In the genomic region with DNA sequence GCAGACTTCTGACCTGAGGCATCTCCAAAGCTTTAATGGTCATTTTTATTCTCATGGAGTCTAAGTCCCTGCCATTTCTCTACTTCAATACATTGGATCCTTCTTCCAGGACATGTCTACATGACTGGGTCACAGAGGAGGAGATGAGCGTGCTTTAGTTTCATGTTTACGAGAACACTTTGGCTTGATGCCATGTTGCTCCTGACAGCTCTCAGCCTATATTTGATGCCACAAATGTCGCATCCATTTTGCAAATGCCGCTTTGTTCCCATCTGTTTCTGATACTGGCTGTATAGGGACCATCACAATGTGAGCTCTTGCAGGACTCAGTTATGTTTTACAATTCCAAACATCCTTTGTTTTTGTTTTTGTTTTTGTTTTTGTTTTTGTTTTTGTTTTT, we compare ENCODE assay signal across 23 mouse cellular contexts.
"Had no signal": no experiment of that assay in that cellular context is flagged by ENCODE, and none has a peak within 500 bp of the region (broad histone marks: within the 10 kb centered on the region; RNA-seq: fewer than 3 reads in every experiment).

No protein-coding gene starts in this region.

- H3K4me3 ChIP-seq: layer of hippocampus, adult 2 months; limb, embryonic 10.5 days; limb, embryonic 13.5 days; liver, embryonic 12.5 days; liver, embryonic 15.5 days; midbrain, embryonic 12.5 days; neural tube, embryonic 12.5 days; neural tube, embryonic 15.5 days had no signal

- DNase-seq: kidney, adult 2 months; kidney, postnatal 25 days; layer of hippocampus, adult 9-11 months; liver; lung, adult 18-20 months; lung, postnatal 4 days; right cerebral cortex, adult 18-20 months; right cerebral cortex, postnatal 14 days; right cerebral cortex, postnatal 4 days; thymus, adult 2 months; thymus, postnatal 14 days; thymus, postnatal 4 days had no signal

- H3K36me3 ChIP-seq: limb, embryonic 10.5 days; limb, embryonic 13.5 days; liver, embryonic 12.5 days; liver, embryonic 15.5 days; midbrain, embryonic 12.5 days; neural tube, embryonic 12.5 days; neural tube, embryonic 15.5 days had no signal

- H3K4me1 ChIP-seq: limb, embryonic 10.5 days; liver, embryonic 12.5 days; liver, embryonic 15.5 days; midbrain, embryonic 12.5 days; neural tube, embryonic 12.5 days; neural tube, embryonic 15.5 days had no signal

- H3K27ac ChIP-seq: kidney, postnatal 0 days; layer of hippocampus, adult 2 months; limb, embryonic 10.5 days; limb, embryonic 13.5 days; liver, embryonic 12.5 days; liver, embryonic 15.5 days; midbrain, embryonic 12.5 days; neural tube, embryonic 12.5 days; neural tube, embryonic 15.5 days; stomach, postnatal 0 days had no signal

- ATAC-seq: liver, embryonic 12.5 days; lung, postnatal 0 days had no signal

- H3K9ac ChIP-seq: limb, embryonic 13.5 days; liver, embryonic 12.5 days; liver, embryonic 15.5 days; midbrain, embryonic 12.5 days; neural tube, embryonic 12.5 days; neural tube, embryonic 15.5 days had no signal

- H3K27me3 ChIP-seq: limb, embryonic 13.5 days; liver, embryonic 12.5 days; liver, embryonic 15.5 days; midbrain, embryonic 12.5 days; neural tube, embryonic 12.5 days; neural tube, embryonic 15.5 days had no signal

- H3K4me2 ChIP-seq: limb, embryonic 13.5 days; liver, embryonic 12.5 days; liver, embryonic 15.5 days; midbrain, embryonic 12.5 days; neural tube, embryonic 12.5 days; neural tube, embryonic 15.5 days had no signal

- H3K9me3 ChIP-seq: limb, embryonic 10.5 days; liver, embryonic 12.5 days; liver, embryonic 15.5 days; midbrain, embryonic 12.5 days; neural tube, embryonic 15.5 days had no signal
